Mouse (Mus musculus) E14TG2a.4 (cell line): ENCODE data around the gene Dtymk.

Source experiments
- CTCF ChIP-seq: conservative IDR thresholded peaks from 2 replicates; pipeline ENCODE4 v1.5.1; 2014; ENCODE audit warnings: low read length
- POU5F1 ChIP-seq: IDR thresholded peaks from 2 replicates; pipeline ENCODE4 v1.6.1; 2014; ENCODE audit warnings: low read length, borderline replicate concordance

DNA sequence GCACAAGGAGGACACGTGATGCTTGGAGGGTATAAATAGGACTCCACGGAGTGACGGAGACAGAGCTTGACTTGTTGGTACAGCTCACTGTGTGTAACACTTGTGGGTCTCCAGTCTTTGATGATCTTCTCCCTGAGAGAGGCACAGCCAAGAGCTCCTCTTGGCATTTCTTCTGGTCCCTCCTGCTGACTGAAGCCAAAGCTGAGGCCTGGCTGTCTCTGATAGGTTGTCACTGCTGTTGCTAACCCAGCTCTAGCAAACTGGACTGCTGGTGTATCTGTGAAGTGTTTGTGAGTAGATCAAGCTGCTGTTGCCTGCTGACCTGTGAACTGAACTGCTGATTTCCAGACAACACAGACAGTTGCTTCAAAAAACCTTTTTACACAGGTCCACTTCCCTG is 31.8 kb downstream of the Dtymk start:
- TF ChIP-seq CTCF: no peak
- no peak for TF ChIP-seq POU5F1
